Mouse (Mus musculus) E14TG2a.4 (cell line): ENCODE measurements at regions not wholly inside any gene's neighbourhood (a gene's known extent, or its start where the extent isn't known, plus 50 kb on each side); places are given as distances from the start of the nearest gene placed in this dataset.

Experiments used
- H3K27me3 ChIP-seq: 2 replicates; pipeline ENCODE4 v1.6.1; 2014; ENCODE audit warnings: low read length, control low read depth; ENCODE audit not compliant: insufficient read depth
- H3K36me3 ChIP-seq: 2 replicates; pipeline ENCODE4 v1.6.1; 2014; ENCODE audit warnings: low read length, control low read depth; ENCODE audit not compliant: insufficient read depth
- H3K4me1 ChIP-seq: replicated peaks from 2 replicates; pipeline ENCODE4 v1.6.1; 2014; ENCODE audit warnings: low read depth, low read length, control low read depth
- H3K4me3 ChIP-seq: replicated peaks from 2 replicates; pipeline ENCODE4 v1.5.1; 2014; ENCODE audit warnings: mild to moderate bottlenecking, low read length
- H3K9me3 ChIP-seq: 2 replicates; pipeline ENCODE4 v1.6.1; 2014; ENCODE audit warnings: low read length, control low read depth
- CTCF ChIP-seq: conservative IDR thresholded peaks from 2 replicates; pipeline ENCODE4 v1.5.1; 2014; ENCODE audit warnings: low read length
- NANOG ChIP-seq: IDR thresholded peaks from 2 replicates; pipeline ENCODE4 v1.6.1; 2014; ENCODE audit warnings: borderline replicate concordance, low read length, mixed read lengths
- POU5F1 ChIP-seq: IDR thresholded peaks from 2 replicates; pipeline ENCODE4 v1.6.1; 2014; ENCODE audit warnings: low read length, borderline replicate concordance

- H3K4me1 ChIP-seq: peaks cover 14% of the 10 kb centered on the region
- no peak for TF ChIP-seq POU5F1
- no peak for TF ChIP-seq CTCF
- TF ChIP-seq NANOG: peak; percentile 25; the same call in 1 of the 2 replicates
- H3K36me3 ChIP-seq: no peaks in the 10 kb centered on the region
- H3K4me3 ChIP-seq: no peak overlapping the region
- no peaks in the 10 kb centered on the region for H3K9me3 ChIP-seq
- H3K27me3 ChIP-seq: no peaks in the 10 kb centered on the region
Measured at GRCm38 (mm10) chr2:50755616-50756450, 393.1 kb downstream of the Rnd3 start.

DNA sequence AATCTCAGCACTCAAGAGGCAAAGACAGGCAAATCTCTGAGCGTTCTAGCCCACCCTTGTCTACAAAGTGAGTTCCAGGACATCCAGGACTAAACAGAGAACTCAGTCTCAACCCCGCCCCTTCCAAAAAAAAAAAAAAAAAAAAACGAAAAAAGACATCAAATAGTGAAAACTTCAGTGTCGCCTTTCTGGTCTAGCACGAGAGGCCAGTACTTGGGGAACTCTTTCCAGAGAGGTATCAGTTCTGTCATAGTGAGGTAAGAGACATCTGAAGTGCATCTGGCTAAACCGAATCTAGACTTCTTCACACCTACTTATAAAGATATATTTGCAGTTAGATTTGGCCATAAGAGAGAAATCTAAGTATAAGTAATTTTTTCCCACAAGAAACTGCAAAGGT lies 393.8 kb downstream of the Rnd3 start:
- Histone ChIP-seq H3K4me1 (peaks cover 14% of the 10 kb centered on the region), H3K27me3 (no peaks in the 10 kb centered on the region), H3K9me3 (no peaks in the 10 kb centered on the region), H3K4me3 (no peak overlapping the region), H3K36me3 (no peaks in the 10 kb centered on the region)
- no peak for TF ChIP-seq CTCF
- TF ChIP-seq NANOG: no peak
- TF ChIP-seq POU5F1: no peak

GRCm38 (mm10) chr2:50752408-50752807 lies 396.5 kb downstream of the Rnd3 start:
- Histone ChIP-seq H3K27me3 (no peaks in the 10 kb centered on the region), H3K4me3 (no peak overlapping the region), H3K4me1 (peaks cover 7% of the 10 kb centered on the region), H3K36me3 (no peaks in the 10 kb centered on the region), H3K9me3 (no peaks in the 10 kb centered on the region)
- TF ChIP-seq NANOG (no peak), CTCF (no peak)

DNA sequence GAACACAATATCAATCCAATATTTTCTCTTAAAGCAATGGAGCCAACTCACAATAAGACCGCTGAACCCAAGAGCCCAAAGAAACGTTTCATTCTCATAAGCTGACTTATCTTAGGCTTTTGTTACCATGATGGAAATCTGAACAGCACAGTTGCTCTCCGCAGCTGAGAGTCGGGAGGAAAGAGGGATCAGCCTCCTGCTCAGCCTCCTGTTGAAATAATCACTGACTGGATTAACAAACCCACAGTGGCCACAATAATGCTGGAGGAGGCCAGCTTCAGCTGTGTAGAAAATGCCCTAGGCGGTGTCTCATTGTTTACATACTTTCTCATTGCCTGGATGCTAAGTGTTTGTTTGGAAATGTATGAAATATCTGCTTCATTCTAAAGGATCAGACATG lies 398.1 kb downstream of the Rnd3 start:
- Histone ChIP-seq H3K4me1 (peaks cover 3% of the 10 kb centered on the region; the same call in 1 of the 2 replicates), H3K36me3 (no peaks in the 10 kb centered on the region), H3K27me3 (no peaks in the 10 kb centered on the region), H3K9me3 (no peaks in the 10 kb centered on the region), H3K4me3 (no peak overlapping the region)
- TF ChIP-seq CTCF (no peak), NANOG (no peak), POU5F1 (no peak)

DNA sequence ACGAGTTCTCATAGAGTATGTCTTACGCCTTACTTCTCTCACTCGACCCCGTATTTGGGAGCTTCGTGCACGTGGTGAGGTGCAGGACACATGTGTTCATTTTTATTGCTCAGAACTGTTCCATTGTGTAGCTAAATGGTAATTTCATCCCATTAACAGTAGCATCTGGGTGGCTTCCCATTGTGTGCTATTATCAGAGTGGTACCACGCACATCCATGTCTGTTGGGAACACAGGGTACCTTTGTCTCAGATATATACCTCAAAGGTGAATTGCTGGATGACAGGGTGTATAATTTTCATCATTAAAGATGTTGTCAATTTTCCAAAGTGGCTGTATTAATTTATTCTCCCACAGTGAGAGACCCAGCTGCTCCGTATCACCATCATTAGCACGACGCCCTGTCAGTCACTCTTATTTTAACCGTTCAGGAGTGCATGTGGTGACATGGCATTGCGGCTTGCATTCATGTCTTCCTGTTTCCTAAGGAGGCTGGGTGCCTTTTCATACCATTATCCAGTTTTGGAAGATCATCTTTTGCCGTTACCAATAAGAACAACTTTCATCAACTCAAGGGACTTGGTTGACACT lies 404.2 kb downstream of the Rnd3 start:
- TF ChIP-seq CTCF (no peak), NANOG (no peak), POU5F1 (no peak)
- no peak overlapping the region for H3K4me3 ChIP-seq
- no peaks in the 10 kb centered on the region for H3K36me3 ChIP-seq
- no peaks in the 10 kb centered on the region for H3K4me1 ChIP-seq
- H3K27me3 ChIP-seq: no peaks in the 10 kb centered on the region
- H3K9me3 ChIP-seq: no peaks in the 10 kb centered on the region

DNA sequence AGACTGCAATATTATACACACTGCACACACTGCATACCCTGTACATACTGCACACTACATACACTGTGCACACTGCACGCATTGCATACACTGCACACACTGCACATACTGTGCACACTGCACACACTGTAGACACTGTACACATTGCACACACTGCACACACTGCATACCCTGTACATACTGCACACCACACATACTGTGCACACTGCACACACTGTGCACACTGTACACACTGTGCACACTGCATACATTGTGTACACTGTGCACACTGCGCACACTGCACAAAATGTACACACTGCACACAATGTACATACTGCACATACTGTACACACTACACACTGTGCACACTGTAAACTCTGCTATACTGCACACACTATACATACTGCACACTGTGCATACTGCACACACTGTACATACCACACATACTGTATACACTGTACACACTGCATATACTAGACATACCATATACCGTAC lies 405.1 kb downstream of the Rnd3 start:
- no peak overlapping the region for H3K4me3 ChIP-seq
- no peaks in the 10 kb centered on the region for H3K4me1 ChIP-seq
- no peaks in the 10 kb centered on the region for H3K36me3 ChIP-seq
- peaks cover 2% of the 10 kb centered on the region; the same call in 1 of the 2 replicates for H3K9me3 ChIP-seq
- H3K27me3 ChIP-seq: no peaks in the 10 kb centered on the region
- no peak for TF ChIP-seq CTCF
- no peak for TF ChIP-seq NANOG
- TF ChIP-seq POU5F1: no peak

GRCm38 (mm10) chr2:50742421-50742820 lies 406.5 kb downstream of the Rnd3 start:
- H3K9me3 ChIP-seq: peaks cover 3% of the 10 kb centered on the region; the same call in 1 of the 2 replicates
- TF ChIP-seq NANOG: no peak
- no peak for TF ChIP-seq POU5F1
- TF ChIP-seq CTCF: no peak
- no peaks in the 10 kb centered on the region for H3K4me1 ChIP-seq
- no peaks in the 10 kb centered on the region for H3K27me3 ChIP-seq
- no peaks in the 10 kb centered on the region for H3K36me3 ChIP-seq
- no peak overlapping the region for H3K4me3 ChIP-seq

- no peaks in the 10 kb centered on the region for H3K4me1 ChIP-seq
- TF ChIP-seq POU5F1 (no peak), CTCF (no peak), NANOG (no peak)
- no peak overlapping the region for H3K4me3 ChIP-seq
- no peaks in the 10 kb centered on the region for H3K36me3 ChIP-seq
- H3K27me3 ChIP-seq: no peaks in the 10 kb centered on the region
- peaks cover 3% of the 10 kb centered on the region; the same call in 1 of the 2 replicates for H3K9me3 ChIP-seq
Measured at GRCm38 (mm10) chr2:50741337-50741736, 407.6 kb downstream of the Rnd3 start.

- H3K36me3 ChIP-seq: no peaks in the 10 kb centered on the region
- peaks cover 3% of the 10 kb centered on the region; the same call in 1 of the 2 replicates for H3K9me3 ChIP-seq
- no peaks in the 10 kb centered on the region for H3K27me3 ChIP-seq
- H3K4me3 ChIP-seq: no peak overlapping the region
- no peaks in the 10 kb centered on the region for H3K4me1 ChIP-seq
- TF ChIP-seq POU5F1 (no peak), CTCF (no peak), NANOG (no peak)
Measured at GRCm38 (mm10) chr2:50739599-50739979, 409.3 kb downstream of the Rnd3 start.
